Mouse (Mus musculus): ENCODE results near the gene Opn3.

Opn3 gene

DNA sequence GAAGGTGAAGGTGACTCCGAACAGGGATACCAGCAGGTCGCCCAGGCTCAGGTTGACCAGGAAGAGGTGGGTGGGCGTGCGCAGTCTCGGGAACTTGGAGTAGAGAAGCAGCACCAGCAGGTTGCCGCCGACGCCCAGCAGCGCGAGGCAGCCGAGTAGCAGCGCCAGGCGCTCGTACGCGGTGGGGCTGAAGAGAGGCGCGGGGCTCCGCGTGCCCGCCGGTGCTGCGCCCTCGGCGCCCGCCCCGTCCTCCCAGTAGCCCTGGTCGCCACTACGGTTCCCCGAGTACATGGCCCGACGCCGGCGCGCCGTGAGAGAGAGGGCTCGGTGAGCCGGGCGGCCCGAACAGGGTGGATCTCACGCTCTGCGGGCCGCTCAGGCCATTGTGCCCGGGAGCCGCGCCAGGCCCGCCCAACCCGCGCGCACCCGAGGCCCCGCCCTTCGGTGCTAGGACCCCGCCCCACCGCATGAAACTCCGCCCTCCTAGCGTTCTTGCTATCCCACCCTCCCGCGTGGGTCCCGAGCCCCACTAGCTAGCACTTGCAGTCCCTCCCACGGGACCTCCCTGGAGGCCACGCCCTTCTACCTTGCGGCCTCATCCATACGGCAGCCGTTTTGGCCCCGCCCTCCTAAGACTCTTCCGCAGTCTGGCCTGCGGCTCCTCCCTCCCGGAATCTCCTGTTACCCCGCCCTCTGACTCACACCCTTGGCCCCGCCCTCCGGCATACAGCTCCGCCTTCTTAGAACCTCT, at the start of gene Opn3, which contains the start of gene Chml:
Opn3 (minus strand) TSS at position 531 of the 751 bp plus-strand sequence.
Chml (minus strand) TSS at position 656 of the 751 bp plus-strand sequence.
- peak; percentile 99 for DNase-seq (ENCODE audit: low spot score)

DNA sequence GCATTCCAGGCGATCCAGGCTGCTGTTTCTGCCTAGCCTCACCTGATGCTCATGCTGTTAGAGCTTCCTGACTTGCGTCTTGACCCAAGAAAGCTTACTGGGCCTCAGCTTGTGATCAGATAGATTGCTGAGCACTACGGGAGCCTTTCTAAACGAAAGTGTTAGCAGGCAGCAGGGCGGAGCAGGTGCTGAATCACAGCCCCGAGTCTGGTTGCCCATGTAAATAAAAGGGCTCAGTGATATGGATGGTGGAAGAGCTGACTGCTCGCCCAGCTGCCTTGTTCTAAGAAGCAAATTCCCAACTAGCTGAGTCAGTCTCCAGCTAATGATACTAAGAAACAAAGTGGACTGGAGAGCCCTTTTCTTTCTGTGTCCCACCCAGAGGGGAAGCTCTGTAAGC, 33.2 kb upstream of the Opn3 start:
- DNase-seq (ENCODE audit: low spot score), result no peak

DNA sequence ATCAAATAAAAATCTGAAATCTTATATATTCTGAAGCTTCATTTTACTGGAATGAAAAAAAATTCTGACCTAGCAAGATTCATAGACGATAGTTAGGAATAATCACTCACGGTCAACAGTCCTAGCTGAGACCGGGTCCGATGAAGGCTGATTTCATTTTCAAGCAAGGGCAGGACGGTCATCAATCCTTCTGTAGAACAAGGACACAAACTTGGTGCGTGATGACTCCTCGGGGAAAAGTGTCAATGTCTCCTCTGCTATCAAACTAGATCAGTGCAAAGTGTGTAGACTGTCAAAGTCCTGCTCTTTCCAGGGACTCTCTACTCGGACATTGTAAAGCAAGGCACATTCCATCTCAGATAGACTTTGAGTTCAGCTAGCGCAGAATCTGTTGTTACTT, 24.3 kb upstream of the Opn3 start:
- no peak for DNase-seq (ENCODE audit: low spot score)

DNA sequence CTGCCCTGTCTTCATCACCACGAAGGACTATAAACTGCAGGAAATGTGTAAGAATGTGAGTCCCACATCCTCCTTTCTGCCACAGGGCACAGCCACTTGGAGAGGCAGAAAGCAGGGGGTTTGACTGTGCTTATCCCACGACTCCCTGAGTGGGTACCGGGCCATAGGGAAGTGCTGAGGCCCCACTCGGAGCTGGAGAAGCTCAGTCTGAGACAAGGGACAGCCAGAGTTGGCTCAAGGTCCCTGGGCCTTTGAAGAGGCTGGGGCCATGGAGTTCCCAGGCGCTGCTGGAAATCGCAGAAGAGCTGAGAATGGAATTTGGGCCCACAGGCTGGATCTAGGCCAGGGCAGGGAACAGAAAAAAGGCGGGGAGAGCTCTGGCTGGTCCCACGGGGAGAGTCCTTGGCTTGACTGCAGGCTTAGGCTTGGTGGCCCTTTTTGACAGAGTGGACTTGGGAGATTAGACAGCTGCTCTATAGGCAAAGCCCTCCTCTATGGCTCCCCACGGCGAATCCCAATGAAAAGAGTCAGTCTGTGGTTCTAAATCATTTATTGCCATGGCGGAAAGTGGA, 19.8 kb upstream of the Opn3 start:
- peak; percentile 10 for DNase-seq (ENCODE audit: low spot score)

DNA sequence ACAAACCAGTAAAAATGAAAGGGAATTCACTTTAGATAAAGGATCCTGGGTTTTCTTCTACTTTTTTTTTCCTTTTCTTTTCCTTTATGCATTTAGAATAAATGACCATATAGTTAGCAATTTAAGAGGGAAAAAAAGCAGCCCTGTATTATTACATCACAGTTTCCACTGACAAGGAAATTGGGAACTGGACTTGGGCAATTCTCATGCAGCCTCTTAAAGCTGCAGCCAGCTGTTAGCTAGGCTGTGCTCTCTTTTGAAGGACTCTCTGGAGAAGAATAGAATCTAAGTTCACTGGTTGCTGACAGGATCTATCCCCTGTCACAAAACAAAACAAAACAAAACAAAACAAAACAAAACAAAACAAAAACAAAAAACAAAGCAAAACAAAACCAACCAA, 15.4 kb upstream of the Opn3 start:
- DNase-seq (ENCODE audit: low spot score), result no peak

DNA sequence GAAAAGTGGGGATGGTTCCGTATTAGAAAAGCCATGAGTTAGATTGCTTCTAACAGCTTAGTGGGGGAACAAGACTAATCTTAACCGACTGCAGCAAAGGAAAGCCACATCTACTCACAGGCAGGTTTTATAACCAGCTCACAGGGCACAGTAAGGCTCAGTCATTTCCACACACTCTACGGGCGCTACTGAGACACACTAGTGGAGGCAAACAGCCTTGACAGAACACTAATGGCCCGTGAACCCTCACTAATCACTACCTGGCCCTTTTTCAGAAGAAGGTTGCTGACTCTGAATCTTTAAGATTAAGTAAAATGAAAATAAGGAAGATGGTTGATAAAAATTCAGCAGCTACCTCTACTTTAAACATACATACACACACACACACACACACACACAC, 15.0 kb upstream of the Opn3 start:
- no peak for DNase-seq (ENCODE audit: low spot score)

DNA sequence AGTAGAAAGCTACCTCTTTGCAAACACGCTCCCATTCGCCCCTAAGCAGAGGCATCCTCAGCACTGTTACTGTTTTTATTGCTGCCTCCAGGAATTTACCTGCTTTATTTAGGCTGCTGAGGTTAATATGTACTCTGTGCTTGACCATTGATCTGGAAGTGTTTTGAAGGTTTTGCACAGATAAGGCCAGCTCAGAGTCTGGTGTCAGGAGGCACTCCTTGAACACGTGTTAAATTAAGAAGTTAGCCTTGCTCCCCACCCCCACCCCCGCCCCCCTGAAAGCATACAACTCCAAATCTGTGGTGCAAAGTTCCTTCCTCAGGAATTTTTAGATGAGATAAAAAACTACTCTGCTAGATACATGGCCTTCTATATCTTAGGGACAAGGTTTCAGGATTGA, 8.6 kb upstream of the Opn3 start:
- no peak for DNase-seq (ENCODE audit: low spot score)

DNA sequence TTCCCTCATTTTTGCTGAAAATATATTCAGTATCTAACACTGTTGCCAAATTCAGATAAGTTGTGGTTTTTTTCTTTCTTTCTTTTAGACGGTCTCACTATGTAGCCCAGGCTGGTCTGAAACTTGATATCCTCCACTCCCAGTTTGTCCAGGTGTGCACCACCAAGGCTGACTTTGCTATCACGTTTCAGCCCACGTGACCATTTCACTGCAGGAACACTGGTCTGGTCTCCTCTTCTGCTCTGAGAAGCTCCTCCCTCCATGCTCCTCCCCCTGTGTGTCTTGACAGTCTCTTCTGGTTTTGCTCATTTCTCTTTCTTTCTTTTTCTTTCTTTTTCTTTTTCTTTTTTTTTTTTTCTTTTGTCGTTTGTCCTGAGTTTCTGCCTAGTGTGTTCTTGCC, 7.2 kb upstream of the Opn3 start:
- no peak for DNase-seq (ENCODE audit: low spot score)

DNA sequence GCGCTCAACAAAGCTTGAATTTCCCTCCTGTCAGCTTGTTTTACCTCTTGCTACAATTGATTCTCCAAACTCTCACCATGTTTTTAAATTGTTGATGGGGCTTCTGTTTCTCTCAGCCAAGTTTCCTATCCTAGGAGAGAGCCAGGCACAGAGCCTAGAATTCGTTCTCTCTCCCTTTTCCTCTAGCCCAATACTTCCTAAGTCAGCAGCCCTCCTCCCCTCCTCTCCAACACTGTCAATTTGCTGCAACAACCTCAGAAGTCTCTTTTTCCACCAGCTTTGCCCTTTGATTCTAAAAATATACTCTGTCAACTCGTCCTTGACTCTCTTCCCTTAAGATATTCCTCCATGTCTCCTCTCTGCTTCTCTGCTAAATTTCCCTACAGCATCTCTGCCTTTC, 6.8 kb upstream of the Opn3 start:
- DNase-seq (ENCODE audit: low spot score), result no peak

DNA sequence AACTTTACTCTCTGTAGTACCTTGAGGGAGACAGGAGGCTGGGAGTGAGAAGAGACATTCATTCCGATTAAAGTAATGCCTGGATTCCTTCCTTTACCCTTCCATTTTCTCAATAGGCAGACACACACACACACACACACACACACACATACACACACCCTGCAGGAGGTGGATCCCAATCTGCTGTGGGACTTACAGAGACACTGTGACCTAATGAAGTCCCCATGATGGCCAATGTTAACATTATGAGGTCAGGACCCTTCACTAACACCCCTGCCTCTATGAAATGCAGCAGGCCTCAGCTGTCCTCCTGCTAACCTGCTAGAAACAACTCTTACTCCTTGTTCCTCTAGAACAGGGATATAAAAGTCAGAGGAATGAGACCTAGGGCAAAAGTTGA, 5.7 kb upstream of the Opn3 start, which contains the start of gene Wdr64:
Wdr64 (plus strand) TSS at position 301 of the 400 bp plus-strand sequence.
- DNase-seq (ENCODE audit: low spot score), result no peak

DNA sequence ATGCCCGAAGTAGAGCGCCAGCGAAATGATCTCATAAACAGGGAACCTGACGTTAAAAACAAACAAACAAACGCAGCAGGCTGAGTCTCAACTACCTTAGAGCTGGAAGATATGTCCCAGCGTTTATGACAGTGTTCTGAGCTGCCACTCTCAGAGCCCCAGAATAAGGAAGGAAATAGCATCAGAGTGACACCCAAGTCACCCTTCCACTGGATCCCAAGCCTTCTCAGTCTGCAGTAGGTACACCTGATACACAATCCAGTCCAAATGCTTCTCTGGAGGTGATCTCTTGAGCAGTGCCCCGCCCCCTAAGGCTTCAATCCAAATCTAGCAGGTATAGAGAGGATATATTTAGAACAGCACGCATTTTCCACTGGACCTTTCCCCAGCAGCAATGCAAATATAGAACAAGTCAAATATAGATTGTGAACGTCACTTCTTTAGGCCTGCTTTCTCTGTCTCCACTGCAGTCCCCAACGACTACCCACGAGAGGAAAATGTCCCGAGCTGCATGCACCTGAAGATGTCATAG, 919 bp upstream of the Opn3 start:
- DNase-seq (ENCODE audit: low spot score), result no peak

DNA sequence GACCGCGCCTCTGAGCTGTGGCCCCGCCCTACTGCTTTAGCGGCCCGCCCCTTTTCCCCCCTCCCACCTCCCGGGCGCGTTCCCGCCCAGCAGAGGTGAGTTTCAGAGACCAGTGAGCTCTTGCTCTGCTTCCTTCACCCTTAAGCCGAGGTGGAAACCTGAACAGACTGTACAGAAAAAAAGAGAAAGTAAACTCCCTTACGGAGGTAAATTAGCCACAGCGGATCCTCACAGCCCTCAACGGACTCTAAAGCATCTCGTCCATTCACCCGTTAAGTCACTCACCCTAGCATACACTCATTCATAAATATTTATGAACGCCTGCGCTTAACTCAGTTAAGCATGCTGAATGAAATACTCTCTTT, 403 bp upstream of the Opn3 start:
- DNase-seq (ENCODE audit: low spot score), result no peak

DNA sequence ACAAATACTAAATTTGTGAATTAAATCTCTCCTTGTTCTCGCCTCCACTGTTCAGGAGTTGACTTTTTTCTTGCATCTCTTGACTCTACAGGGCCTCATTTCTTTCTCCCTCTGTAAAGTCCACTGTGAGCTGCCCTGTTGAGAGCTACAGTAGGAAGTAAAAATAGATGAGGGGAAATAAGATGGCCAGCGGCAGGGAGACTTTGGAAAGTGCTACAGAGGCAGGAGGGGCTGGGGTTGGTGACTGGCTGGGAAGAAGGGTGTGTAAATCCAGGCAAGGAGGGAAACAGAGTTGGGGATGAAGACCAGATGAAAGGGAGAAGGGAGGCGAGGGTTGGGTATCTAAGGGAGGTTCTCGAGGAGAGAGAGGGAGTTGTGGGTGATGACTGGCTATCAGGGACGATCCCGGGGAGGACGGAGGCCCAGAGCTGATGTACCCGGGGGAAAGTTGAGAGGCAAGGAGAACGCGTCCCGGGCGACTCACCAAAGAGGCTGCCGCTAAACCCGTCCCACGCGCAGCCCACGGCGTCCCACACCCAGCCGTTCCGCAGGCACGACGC, 810 bp downstream of the Opn3 start:
- no peak for DNase-seq (ENCODE audit: low spot score)

DNA sequence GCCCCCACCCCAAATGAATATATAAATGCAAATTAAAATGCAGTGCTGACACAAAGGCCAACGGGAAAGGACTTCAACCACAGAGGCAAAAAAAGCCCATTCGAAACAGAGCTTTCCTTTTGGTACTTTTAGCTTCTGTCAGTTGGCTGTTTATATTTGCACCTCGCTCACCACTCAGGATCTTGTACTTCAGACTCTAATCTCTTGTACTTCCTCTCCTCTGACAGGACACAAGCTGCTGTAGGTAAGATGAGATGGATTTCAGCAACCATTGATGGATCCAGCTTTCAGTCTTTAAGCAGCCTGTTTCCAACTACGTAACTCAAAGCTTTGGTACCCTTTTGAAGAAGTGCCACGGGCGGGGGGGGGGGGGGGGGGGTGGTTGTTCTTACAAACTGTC, 11.6 kb downstream of the Opn3 start:
- no peak for DNase-seq (ENCODE audit: low spot score)

DNA sequence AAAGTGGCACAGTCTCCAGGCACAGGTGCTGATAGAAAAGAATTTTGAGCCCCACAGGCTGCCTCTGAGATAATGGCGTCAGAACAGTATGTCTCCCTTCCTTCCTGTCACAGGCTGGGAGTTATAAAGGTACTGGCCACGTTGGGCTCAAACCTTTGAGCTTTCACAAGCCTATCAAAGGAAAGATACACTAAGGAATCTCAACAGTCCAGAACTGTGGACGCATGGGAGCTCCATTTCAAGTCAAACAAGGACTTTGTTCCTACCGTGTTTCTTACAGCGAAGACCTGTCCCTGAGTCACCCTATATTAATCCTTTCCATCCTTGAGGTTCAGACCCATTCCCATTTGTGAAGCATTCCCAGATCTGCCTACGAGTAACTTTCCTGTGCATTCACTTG, 15.1 kb downstream of the Opn3 start:
- no peak for DNase-seq (ENCODE audit: low spot score)

DNA sequence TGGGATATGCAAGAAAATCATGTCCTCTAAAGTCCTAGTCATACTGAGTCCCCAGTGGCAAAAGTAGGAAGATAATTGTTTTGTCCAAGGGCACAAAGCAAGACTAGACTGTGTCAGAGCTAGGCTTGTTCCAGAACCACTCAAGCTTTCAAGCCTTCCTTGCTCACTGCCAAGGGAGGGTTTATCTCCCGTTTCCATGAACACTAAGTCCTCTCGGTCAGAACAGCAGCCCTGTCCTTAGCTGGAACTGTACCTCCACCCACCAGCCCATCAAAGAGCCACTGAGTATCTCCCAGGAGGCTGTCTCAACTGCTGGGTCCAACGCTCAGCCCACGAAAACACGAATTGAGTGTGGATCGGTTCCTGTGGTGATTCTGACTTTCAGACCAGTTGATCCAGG, 17.5 kb downstream of the Opn3 start:
- no peak for DNase-seq (ENCODE audit: low spot score)

DNA sequence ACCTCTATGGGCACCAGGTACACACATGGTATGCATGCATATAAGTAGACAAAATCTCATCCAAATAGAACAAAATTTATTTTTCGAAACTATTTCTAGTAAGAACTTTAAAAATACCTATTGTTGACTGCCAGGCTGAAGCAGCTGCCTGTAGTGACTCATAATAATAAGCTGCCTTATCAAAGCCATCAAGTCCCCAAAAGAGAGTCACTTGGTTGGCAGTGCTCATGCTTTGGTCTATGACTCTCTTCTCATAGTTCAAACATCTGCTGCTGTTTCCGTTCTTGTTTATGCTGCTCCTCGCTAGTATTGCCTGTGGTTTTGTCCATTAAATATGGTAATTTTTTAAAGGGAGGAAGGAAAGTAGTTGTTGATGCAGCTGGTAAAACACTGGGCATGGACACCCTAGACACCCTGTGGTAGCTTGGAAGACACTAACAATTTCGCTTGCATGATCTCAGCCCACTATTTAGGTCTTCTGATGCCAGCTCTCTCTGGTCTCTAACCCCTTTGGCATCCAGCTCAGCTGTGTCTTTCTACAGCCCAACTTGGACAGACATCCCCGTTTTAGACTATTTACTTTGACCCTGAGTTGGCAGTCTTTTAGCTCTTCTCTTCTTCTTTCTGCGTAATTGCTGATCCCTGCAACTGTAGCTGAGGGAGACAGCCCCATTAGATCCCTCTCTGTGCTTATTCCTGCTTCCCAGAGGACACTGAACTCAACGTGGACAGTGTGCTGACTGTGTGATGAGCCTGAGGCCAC, 18.8 kb downstream of the Opn3 start:
- DNase-seq (ENCODE audit: low spot score), result no peak

DNA sequence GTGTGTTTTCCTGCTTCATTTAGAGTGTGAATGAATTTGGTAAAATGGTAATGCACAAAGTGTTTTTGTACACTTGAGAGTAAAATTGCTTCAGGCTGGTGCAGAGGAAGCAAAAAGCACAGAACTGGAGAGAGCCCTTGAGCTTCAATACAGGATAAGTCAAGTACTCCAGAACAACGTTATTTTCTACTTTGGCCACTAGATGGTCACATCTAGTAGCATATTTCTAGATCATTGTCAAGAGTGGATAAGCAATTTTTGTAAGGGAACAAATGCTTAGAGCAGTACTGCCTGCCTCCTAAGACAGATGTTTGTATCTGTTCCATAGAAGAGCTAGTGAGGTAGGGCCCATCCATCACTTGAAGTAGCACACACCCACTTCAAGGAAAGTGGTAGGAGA, 20.9 kb downstream of the Opn3 start:
- no peak for DNase-seq (ENCODE audit: low spot score)

DNA sequence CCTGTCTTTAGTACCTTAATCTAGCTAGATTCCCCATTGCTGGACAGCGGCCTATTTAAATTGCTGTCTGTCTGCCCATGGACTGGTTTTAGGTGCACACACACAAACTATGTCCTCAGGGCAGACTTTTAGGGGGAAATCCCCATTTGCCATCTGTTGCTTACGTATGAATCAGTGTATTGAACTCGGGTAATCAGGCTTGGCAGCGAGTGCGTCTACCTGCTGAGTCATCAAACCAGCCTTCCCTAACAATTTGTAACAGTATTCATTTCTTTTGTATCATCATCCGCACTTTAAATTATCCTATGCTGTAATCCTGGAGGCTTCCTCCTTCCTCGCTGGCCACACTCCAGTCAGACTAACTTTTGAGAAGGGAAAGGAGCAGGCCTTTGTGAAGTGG, 22.5 kb downstream of the Opn3 start:
- DNase-seq (ENCODE audit: low spot score), result no peak

DNA sequence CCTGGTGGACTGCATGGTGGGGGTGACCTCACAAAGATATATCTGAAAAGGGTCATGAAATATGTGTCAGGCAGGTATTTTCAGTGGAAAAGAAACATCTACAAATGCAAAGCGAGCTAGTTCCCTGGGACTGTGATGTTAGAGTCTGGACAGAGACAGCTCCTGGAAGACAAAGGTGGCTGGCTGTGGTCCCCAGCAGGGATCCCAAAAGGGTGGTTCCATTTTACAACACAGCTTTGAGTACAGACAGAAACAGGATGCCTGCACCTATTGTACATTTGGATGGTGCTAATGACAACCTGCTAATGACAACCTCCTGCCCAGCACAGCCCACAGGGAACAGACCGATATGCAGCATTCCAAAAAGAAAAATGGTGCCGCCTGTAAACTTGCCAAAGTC, 23.1 kb downstream of the Opn3 start:
- DNase-seq (ENCODE audit: low spot score), result no peak

DNA sequence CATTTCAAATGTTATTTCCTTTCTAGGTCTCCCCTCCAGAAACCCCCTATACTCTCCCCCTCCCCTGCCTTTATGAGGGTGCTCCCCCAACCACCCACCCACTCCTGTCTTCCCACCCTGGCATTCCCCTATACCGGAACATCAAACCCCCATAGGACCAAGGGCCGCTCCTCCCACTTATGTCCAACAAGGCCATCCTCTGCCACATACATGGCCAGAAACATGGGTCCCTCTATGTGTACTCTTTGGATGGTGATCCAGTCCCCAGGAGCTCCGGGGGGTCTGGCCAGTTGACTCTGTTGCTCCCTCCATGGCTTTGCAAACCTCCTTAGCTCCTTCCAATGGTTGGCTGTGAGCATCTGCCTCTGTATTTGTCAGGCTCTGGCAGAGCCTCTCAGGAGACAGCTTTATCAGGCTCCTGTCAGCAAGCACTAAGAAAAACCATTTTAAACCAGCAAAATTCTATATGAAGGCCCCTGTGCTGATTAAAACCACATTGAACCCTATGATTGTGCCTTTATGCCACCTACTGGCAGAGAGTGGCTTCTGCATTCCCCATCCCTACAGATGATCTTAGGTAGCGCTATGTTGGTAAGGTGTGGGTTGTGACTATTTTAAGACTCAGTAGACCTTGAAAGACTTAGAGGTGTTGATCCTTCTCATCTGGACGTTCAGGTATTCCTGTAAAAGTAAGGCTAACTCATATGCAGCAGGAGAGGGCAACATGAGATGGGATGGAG, 23.7 kb downstream of the Opn3 start:
- DNase-seq (ENCODE audit: low spot score), result no peak

DNA sequence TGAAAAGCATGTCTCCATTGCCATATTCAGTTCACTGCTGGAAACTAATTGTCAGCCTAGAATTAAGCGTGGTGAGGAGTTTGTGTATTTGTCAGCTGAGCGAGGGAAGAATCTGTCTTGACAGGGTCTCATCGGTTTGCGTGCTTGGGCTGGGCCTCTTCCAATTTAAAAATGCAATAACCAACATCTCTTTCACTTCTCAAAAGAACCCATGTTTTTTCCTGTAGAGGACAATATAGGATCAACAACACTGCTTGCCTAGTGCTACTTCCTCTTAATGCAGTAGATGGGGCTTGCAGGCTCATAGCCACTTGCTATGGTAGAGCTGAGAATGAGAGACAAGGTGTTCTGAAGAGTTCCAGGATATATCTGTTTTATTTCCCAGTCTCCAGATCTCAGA, 32.7 kb downstream of the Opn3 start:
- DNase-seq (ENCODE audit: low spot score), result no peak

Data from ovary, postnatal 36 days (tissue).